Mouse (Mus musculus) left cerebral cortex, adult 2 months (tissue): Measurements from ENCODE around the gene Rab11fip3. TPM values are rescaled to one million over a fixed set of nuclear protein-coding genes. Genes with fewer than 3 reads are reported as not detected.
"Not testable (repeated sequence)": the region's sequence is repeated elsewhere in the genome, so short reads cannot be mapped to it uniquely, and the experiment has no call there.

Source experiments
- DNase-seq, 2 experiments: peaks; one replicate each; pipeline ENCODE4 v3.0.0; 2021 to 2022; ENCODE audit warnings: low spot score in 2 of 2, mixed read lengths in 1 of 2; ENCODE audit errors: extremely low spot score in 1 of 2
- H3K27ac ChIP-seq: fragments of 200-600 bp; 2 replicates; pipeline ENCODE4 v1.8.1; 2022
- H3K4me3 ChIP-seq: fragments of 200-600 bp; 2 replicates; pipeline ENCODE4 v1.8.1; 2022
- CTCF ChIP-seq: fragments of 200-600 bp; IDR thresholded peaks from 2 replicates; pipeline ENCODE4 v1.8.1; 2022; ENCODE audit warnings: antibody characterized with exemption, mild to moderate bottlenecking, moderate library complexity
- intact Hi-C: fragments of 180-260 bp; cut with DNase I; formaldehyde crosslinking; loops from one replicate; pipeline ENCODE4 v1.15.1; 2025
- long read RNA-seq, 2 experiments: library from polyadenylated mRNA; stranded (forward); transcript quantifications; one replicate each; pipeline ENCODE4 v2.0.0; 2021; ENCODE audit warnings: borderline mapping rate in 2 of 2
- total RNA-seq, 2 experiments: library from RNA; stranded (reverse); gene quantifications; 2 replicates each; pipeline ENCODE4 v1.2.3; 2021

Gene Rab11fip3
- total RNA-seq = 100 to 1,000 TPM; 114 to 119 TPM
- long read RNA-seq, experiment 1, full-length matches to known transcripts = 170 of 196 reads
- long read RNA-seq, experiment 1, partial matches to known transcripts = 15 of 196 reads
- long read RNA-seq, experiment 1, other reads (novel, unspliced or antisense) = 11 of 196 reads
- long read RNA-seq, experiment 2, full-length matches to known transcripts = 162 of 211 reads
- long read RNA-seq, experiment 2, partial matches to known transcripts = 24 of 211 reads
- long read RNA-seq, experiment 2, other reads (novel, unspliced or antisense) = 25 of 211 reads

DNA sequence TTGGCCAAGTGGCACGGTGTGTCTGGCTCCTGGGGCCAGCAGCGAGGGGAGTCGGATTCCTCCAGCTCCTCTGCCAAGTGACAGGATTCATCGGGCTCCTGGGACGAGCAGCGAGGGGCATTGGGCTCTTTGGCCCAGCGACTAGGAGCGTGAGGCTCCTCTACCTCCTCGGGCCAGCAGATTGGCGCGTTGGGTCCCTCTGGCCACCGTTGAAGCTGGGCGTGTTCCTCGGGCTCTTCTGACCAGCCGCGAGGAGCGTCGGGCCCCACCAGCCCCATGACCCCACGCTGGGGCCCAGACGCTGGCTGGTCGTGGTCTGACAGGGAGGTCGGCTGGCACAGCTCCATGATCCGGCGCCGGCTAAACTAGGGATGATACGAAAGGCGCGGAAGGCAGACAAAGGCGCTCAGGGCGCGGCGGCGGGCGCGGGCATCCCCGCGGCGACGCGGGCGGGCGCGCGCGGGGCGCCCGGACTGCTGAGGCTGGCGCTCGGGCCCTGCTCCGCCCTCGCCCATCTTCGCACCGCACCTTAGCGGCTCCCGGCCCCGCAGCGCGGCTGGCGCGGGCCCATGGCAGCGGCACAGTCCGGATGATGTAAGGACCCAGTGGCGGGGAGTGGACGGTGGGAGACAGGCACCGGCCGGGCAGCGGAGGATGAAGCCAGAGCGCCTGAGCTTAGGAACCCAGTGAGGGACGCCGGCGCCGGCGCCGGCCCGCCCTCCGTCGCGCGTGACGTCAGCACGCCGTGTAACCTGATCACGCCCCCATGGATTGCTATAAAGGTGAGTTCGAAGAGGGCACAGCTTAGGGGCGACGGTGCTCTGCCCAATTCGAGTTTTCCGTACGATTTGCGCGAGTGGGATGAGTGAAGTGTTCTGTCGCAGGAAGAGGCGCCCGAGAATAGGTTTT, at the start of gene Rab11fip3:
Gene Rab11fip3 (minus strand): TSS at position 725 of the 909 bp plus-strand sequence.
- TF ChIP-seq CTCF = no peak; the same call in 1 of the 2 replicates
- peak within 1 kb of the TSS; percentile 89 for H3K27ac ChIP-seq
- peak; percentile 80 to 83 for DNase-seq
- peak within 1 kb of the TSS; percentile 60 for H3K4me3 ChIP-seq
- intact Hi-C loops = loop anchor here (2.0 to 5.0 kb wide), 2 partner anchors 26 to 37 kb away; no protein-coding TSS in a partner anchor

DNA sequence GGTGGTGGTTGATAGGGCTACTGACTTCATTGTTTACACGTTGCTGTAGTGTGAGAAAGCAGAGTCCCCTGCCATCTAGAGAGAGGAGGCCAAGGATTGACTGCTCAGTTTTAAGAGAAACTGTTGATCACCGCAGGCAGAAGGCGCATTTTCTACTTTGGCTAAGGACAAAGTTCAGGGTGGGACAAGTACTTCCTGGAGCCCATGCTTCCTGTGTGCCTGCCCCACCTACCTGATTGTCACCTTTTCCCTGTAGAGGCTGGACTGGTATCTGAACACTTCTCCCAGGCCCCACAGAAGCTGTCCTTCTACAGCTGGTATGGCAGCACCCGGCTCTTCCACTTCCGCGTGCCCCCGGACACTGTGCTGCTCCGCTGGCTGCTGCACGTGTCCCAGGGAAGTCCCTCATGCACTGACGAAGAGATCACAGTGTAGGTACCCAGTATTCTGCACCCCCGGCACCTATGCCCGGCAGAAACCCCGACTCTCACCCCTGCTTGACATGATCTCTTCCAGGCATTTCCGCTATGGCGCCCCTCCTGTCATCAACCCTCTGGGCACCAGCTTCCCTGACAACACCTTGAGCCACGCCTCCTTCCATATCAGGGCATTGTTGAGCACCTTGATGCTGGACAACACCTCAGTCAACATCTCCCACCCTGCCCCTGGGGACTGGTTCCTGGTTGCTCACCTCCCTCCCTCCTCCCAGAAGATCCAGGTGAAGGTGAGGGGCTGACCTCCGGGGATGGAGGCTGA, 47.3 kb upstream of the Rab11fip3 start:
- Histone ChIP-seq H3K27ac (no peak overlapping the region), H3K4me3 (no peak overlapping the region)
- no peak for TF ChIP-seq CTCF
- DNase-seq = no peak
- intact Hi-C loops = no loop called here

DNA sequence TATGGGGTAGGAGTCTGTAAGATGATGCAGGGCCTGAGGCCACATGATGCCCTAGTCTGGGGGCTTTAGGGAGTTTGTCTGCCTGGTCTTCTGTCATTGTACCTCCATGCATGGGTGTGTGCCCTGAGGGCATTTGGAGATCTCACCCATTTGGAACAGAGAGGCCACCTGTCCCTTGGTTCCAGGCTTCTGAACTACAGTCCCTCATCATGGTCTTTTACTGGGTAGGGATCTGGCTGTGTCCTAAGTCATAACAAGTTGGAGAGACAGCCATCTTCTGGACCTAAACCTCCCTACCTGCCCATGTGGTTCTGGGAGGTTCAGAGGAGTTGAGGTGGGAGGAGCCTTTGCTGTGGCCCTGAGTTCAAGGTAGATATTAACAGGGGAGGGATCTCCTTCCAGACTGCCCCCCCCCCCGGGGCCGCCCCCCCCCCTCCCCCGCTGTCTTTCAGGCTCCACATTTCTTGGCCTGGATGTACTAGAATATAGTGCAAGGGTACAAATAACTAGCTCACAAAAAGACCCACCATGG, 46.7 kb upstream of the Rab11fip3 start:
- Histone ChIP-seq H3K27ac (no peak overlapping the region), H3K4me3 (no peak overlapping the region)
- no peak for TF ChIP-seq CTCF
- no peak for DNase-seq
- intact Hi-C loops = no loop called here

DNA sequence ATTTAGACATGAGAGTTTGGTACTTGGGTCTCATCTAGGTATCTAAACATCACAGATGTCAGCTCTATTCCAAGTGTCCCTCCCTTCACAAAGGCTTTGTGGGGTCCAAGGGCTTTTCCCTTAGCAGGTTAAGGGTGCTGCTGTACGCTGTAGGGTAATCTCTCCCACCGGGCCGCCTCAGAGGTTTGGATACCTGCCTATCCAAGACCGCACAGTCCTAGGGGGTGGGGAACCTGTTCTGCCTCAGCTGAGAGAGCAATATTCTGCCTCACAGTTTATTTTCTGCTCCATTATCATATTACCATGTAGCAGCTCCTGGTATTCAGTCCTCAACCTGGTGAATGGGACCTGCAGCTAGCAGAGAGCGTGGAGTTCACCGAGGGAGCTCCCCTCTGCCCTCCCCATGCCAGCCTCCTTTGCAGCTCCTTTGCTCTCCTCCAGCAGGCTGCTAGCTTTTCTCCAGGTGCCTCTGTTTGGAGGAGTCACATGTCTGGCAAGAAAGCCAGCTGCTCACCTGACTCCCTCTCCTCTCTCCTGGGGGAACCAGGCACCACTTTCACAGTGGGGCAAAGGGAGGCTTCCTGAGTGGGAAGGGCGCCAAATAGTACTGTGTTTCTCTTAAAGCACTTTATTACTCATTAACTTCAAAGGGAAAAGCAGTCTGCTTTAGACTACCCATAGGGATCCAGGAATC, 46.0 kb upstream of the Rab11fip3 start:
- H3K27ac ChIP-seq = no peak overlapping the region
- DNase-seq = no peak
- intact Hi-C loops = no loop called here
- no peak overlapping the region for H3K4me3 ChIP-seq
- no peak for TF ChIP-seq CTCF

DNA sequence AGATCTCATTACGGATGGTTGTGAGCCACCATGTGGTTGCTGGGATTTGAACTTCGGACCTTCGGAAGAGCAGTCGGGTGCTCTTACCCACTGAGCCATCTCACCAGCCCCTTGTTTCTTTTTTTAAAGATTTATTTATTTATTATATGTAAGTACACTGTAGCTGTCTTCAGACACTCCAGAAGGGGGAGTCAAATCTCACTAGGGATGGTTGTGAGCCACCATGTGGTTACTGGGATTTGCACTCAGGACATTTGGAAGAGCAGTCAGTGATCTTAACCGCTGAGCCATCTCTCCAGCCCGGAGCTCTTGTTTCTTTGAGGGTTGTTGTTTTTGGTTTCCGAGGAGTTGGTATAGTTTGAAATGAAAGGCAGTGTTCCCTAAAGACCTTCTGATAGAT, 45.1 kb upstream of the Rab11fip3 start:
- DNase-seq, H3K27ac ChIP-seq, intact Hi-C loops, H3K4me3 ChIP-seq: not testable (repeated sequence)
- peak; percentile 29 for TF ChIP-seq CTCF

GRCm38 (mm10) chr17:26114061-26114460, 44.7 kb upstream of the Rab11fip3 start:
- intact Hi-C loops = no loop called here
- DNase-seq = no peak
- no peak for TF ChIP-seq CTCF
- peak overlapping the region; percentile 67 for H3K4me3 ChIP-seq
- H3K27ac ChIP-seq = peak overlapping the region; percentile 86

DNA sequence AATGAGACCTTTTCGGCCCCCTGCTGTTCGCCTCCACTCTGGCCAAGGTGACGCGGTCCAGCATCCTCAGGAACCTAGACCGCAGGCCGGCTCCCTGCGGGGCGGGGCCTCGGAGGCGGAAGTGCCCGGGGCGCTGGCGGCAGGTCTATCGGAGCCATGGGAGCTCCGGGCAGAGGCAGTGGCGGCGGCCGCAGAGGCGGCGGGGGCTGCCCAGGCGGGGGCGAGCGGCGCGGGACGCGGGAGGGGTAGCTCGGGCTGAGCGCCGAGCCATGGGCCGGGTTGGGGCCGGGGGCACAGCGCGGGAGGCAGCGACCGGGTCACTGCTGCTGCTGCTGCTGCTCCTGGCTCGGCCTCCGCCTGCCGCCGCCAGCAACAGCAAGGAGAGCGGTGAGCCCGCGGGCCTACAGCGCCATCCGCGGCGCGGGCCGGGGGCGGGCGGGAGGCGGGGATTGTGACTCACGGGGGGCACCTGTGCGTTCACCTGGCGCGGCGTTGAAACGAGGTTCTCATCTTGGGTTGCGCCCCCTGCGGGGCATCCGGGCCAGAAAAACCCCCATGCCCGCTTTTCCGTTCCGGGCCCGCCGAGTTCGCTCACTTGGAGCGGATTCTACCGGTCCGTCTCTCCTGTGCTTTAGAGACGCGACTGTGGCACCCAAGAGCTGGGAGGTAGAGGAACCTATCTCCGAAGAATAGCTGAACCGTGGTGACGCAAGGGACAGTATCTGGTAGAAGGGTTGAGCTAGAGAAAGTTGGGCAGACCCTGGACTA, 44.0 kb upstream of the Rab11fip3 start, which contains the start of gene Tmem8:
Gene Tmem8 (plus strand): TSS at position 119 of the 768 bp plus-strand sequence.
- Histone ChIP-seq H3K4me3 (peak within 1 kb of the TSS; percentile 67), H3K27ac (peak within 1 kb of the TSS; percentile 86)
- TF ChIP-seq CTCF = peak; percentile 33
- peak; percentile 73 for DNase-seq
- intact Hi-C loops = no loop called here

- intact Hi-C loops = no loop called here
- peak overlapping the region; percentile 86 for H3K27ac ChIP-seq
Measured at GRCm38 (mm10) chr17:26112751-26113150, 43.4 kb upstream of the Rab11fip3 start.

GRCm38 (mm10) chr17:26111722-26112121, 42.4 kb upstream of the Rab11fip3 start:
- no peak for DNase-seq

More at GRCm38 (mm10) chr17:26112751-26113150, 43.4 kb upstream of the Rab11fip3 start:
- TF ChIP-seq CTCF = no peak
- H3K4me3 ChIP-seq = peak overlapping the region; percentile 67
- DNase-seq = no peak

GRCm38 (mm10) chr17:26111024-26111423, 41.7 kb upstream of the Rab11fip3 start:
- intact Hi-C loops = no loop called here
- no peak overlapping the region for H3K4me3 ChIP-seq
- no peak for DNase-seq
- TF ChIP-seq CTCF = no peak
- H3K27ac ChIP-seq = no peak overlapping the region

More at GRCm38 (mm10) chr17:26111722-26112121, 42.4 kb upstream of the Rab11fip3 start:
- TF ChIP-seq CTCF = no peak
- H3K4me3 ChIP-seq = no peak overlapping the region
- no peak overlapping the region for H3K27ac ChIP-seq
- intact Hi-C loops = no loop called here
